In genomic region chr1:125482459-125483287, GRCm38 (mm10) we compare ENCODE assay signal across 9 mouse cellular contexts. TPM values are rescaled to one million over a fixed set of nuclear protein-coding genes. Genes with fewer than 3 reads are reported as not detected.
DNase-seq lines count a peak whose midpoint lies in the region; ATAC-seq and TF ChIP-seq lines count a peak whose summit lies in the region.
"Had no signal": no experiment of that assay in that cellular context is flagged by ENCODE, and none has a peak within 500 bp of the region (broad histone marks: within the 10 kb centered on the region; RNA-seq: fewer than 3 reads in every experiment).

No protein-coding gene starts in this region.

- peaks cover 5% of the 10 kb centered on the region; the same call in 1 of the 2 replicates for H3K4me1 ChIP-seq in heart, adult 2 months (ENCODE audit: control insufficient read depth, insufficient read depth, low read length)
- H3K4me1 ChIP-seq in ES-E14 (ENCODE audit: control insufficient read depth in 2 of 2, insufficient read depth in 2 of 2, low read length in 2 of 2, poor library complexity in 1 of 2): no peaks in the 10 kb centered on the region
- no peaks in the 10 kb centered on the region for H3K4me1 ChIP-seq in hindbrain, embryonic 16.5 days (ENCODE audit: control insufficient read depth, insufficient read depth, low read depth, low read length)

- peak; percentile 52 for ATAC-seq in hindbrain, embryonic 16.5 days

- no peak for DNase-seq in heart, adult 2 months
- no peak for DNase-seq in heart, postnatal 4 days
- DNase-seq in ES-E14 (ENCODE audit: low read depth, low spot score): no peak
- DNase-seq in left cerebral cortex, postnatal 25 days (ENCODE audit: low spot score in 2 of 2): peak; percentile 23 to 44
- DNase-seq in telencephalon, adult 2 months (ENCODE audit: low read depth, low spot score): peak; percentile 53
- no peak for DNase-seq in thymus, postnatal 10 days (ENCODE audit: low spot score in 2 of 2)
- no peak for DNase-seq in thymus, postnatal 14 days

- TF ChIP-seq EP300 in heart, adult 2 months (IDR thresholded peaks at IDR 0.05; ENCODE audit: insufficient read depth, low read depth, low read length): no peak

- no peak for TF ChIP-seq CTCF in heart, adult 2 months (IDR thresholded peaks at IDR 0.05)

- no peak overlapping the region for H3K4me3 ChIP-seq in heart, adult 2 months
- H3K4me3 ChIP-seq in ES-E14 (ENCODE audit: insufficient read depth in 1 of 2, low read depth in 1 of 2, low read length in 2 of 2, poor library complexity in 1 of 2, severe bottlenecking in 1 of 2): no peak overlapping the region
- H3K4me3 ChIP-seq in hindbrain, embryonic 16.5 days (ENCODE audit: low read length): no peak overlapping the region

- WGBS in heart, adult 2 months: 64% methylated on average over 10 of the region's 10 CpGs
- 74% methylated on average over 10 of the region's 10 CpGs for WGBS in hindbrain, embryonic 16.5 days

- H3K27ac ChIP-seq in heart, adult 2 months: peak overlapping the region; percentile 55
- peak overlapping the region; percentile 12; the same call in 1 of the 2 replicates for H3K27ac ChIP-seq in ES-E14 (ENCODE audit: insufficient read depth, low read depth, low read length, poor library complexity, severe bottlenecking)
- no peak overlapping the region for H3K27ac ChIP-seq in hindbrain, embryonic 16.5 days (ENCODE audit: low read depth, low read length)
- H3K27ac ChIP-seq: macrophage had no signal

- no peak for TF ChIP-seq POLR2A in heart, adult 2 months (IDR thresholded peaks at IDR 0.05; ENCODE audit: insufficient read depth, low read depth, low read length)

- intact Hi-C loops in heart, adult 2 months (cut with DNase I): no loop called here
- intact Hi-C loops in left cerebral cortex, postnatal 25 days (cut with DNase I): no loop called here

- H3K36me3 ChIP-seq in heart, adult 2 months (ENCODE audit: control insufficient read depth, insufficient read depth, low read length): no peaks in the 10 kb centered on the region; the same call in 1 of the 2 replicates
- no peaks in the 10 kb centered on the region for H3K36me3 ChIP-seq in ES-E14 (ENCODE audit: control insufficient read depth, insufficient read depth, low read length, poor library complexity, severe bottlenecking)
- no peaks in the 10 kb centered on the region for H3K36me3 ChIP-seq in hindbrain, embryonic 16.5 days (ENCODE audit: control insufficient read depth, insufficient read depth, low read length)

- no peaks in the 10 kb centered on the region for H3K27me3 ChIP-seq in heart, adult 2 months (ENCODE audit: control insufficient read depth, insufficient read depth, low read length)
- H3K27me3 ChIP-seq in hindbrain, embryonic 16.5 days (replicated peaks; ENCODE audit: control insufficient read depth, insufficient read depth, low read length): no peaks in the 10 kb centered on the region

- H3K9me3 ChIP-seq in ES-E14 (ENCODE audit: control insufficient read depth, insufficient read depth, low read depth, low read length): no peaks in the 10 kb centered on the region
- H3K9me3 ChIP-seq in hindbrain, embryonic 16.5 days (ENCODE audit: control insufficient read depth, low read length): no peaks in the 10 kb centered on the region

- no peaks in the 10 kb centered on the region for H3K79me2 ChIP-seq in heart, adult 2 months (replicated peaks; ENCODE audit: control insufficient read depth, insufficient read depth, low read length)

- H3K4me2 ChIP-seq in hindbrain, embryonic 16.5 days (ENCODE audit: low read length): no peak overlapping the region

- in situ Hi-C loops in ES-E14 (cut with MboI; ENCODE audit: low sequenced_read_pairs in 2 of 2, unreplicated experiment in 2 of 2): no loop called here

- no peak overlapping the region for H3K9ac ChIP-seq in heart, adult 2 months (ENCODE audit: low read depth, low read length)
- no peak overlapping the region for H3K9ac ChIP-seq in ES-E14 (ENCODE audit: insufficient read depth, low read depth, low read length, poor library complexity, severe bottlenecking)
- no peak overlapping the region for H3K9ac ChIP-seq in hindbrain, embryonic 16.5 days (ENCODE audit: low read depth, low read length)

TF ChIP-seq in ES-E14, 5 proteins besides CTCF, POLR2A, EP300 and RAD21:
- TF ChIP-seq ZC3H11A (IDR thresholded peaks at IDR 0.05; ENCODE audit: borderline replicate concordance, low read depth, low read length): no peak
- no peak for TF ChIP-seq HCFC1 (IDR thresholded peaks at IDR 0.05; ENCODE audit: borderline replicate concordance, insufficient read depth, low read length)
- TF ChIP-seq ZNF384 (IDR thresholded peaks at IDR 0.05; ENCODE audit: low read depth, low read length): no peak
- no peak for TF ChIP-seq CHD2 (IDR thresholded peaks at IDR 0.05; ENCODE audit: low read depth, low read length)
- no peak for TF ChIP-seq MAFK (IDR thresholded peaks at IDR 0.05; ENCODE audit: insufficient read depth, low read depth, low read length)

RNA-seq across cellular contexts. Expression of gene Actr3, which starts 47.1 kb away (rescaled TPM):
- total RNA-seq in heart, adult 2 months (2021): 100 to 1,000 TPM; 102 to 118 TPM
- polyA plus RNA-seq in heart, adult 2 months (2012; rRNA removed): 33.8 and 69.1 TPM in 2 replicates
- total RNA-seq in heart, postnatal 4 days (2021): 100 to 1,000 TPM; 353 to 370 TPM
- 92.2 and 159 TPM in 2 replicates for total RNA-seq in ES-E14 (2012; rRNA removed)
- polyA plus RNA-seq in hindbrain, embryonic 16.5 days (2015; fragmentation: Nextera tagmentation; extraction: Ambion mirVana): 221 and 232 TPM in 2 replicates
- 100 to 1,000 TPM; 219 to 236 TPM for total RNA-seq in left cerebral cortex, postnatal 25 days (2021)

Comparison
In these comparisons a context has a peak if more than half of its experiments do, and no peak if none do; other contexts are left out.
1. DNase-seq: peak in left cerebral cortex, postnatal 25 days (2 of 2) and telencephalon, adult 2 months (single experiment); none in heart, adult 2 months (0 of 2), heart, postnatal 4 days (single experiment), ES-E14 (single experiment), thymus, postnatal 10 days (0 of 2) and thymus, postnatal 14 days (single experiment).